Mouse (Mus musculus) skeletal muscle tissue, adult 2 months (tissue): ENCODE data around the gene Fzd7.
"Not testable (repeated sequence)": the region's sequence is repeated elsewhere in the genome, so short reads cannot be mapped to it uniquely, and the experiment has no call there.

ENCODE experiments used
- DNase-seq: peaks from one replicate; pipeline ENCODE4 v3.0.0-alpha.2; 2012; ENCODE audit warnings: low read depth, low spot score

Fzd7 gene

GRCm38 (mm10) chr1:59482331-59482695 is at the start of gene Fzd7:
Fzd7 (plus strand) TSS chr1:59482424.
- DNase-seq: peak; percentile 81

GRCm38 (mm10) chr1:59433296-59433695 is 48.9 kb upstream of the Fzd7 start:
- no peak for DNase-seq

GRCm38 (mm10) chr1:59434071-59434470 is 48.2 kb upstream of the Fzd7 start:
- DNase-seq: peak; percentile 54

GRCm38 (mm10) chr1:59435270-59435669 is 47.0 kb upstream of the Fzd7 start:
- DNase-seq: no peak

GRCm38 (mm10) chr1:59436321-59436720 is 45.9 kb upstream of the Fzd7 start:
- no peak for DNase-seq

GRCm38 (mm10) chr1:59437927-59438326 is 44.3 kb upstream of the Fzd7 start:
- DNase-seq: no peak

- no peak for DNase-seq
Observed at GRCm38 (mm10) chr1:59438330-59438729, 43.9 kb upstream of the Fzd7 start.

- DNase-seq: no peak
Observed at GRCm38 (mm10) chr1:59439252-59439651, 43.0 kb upstream of the Fzd7 start.

- no peak for DNase-seq
Observed at GRCm38 (mm10) chr1:59439941-59440340, 42.3 kb upstream of the Fzd7 start.

GRCm38 (mm10) chr1:59442721-59443120 is 39.5 kb upstream of the Fzd7 start:
- DNase-seq: not testable (repeated sequence)

- DNase-seq: no peak
Observed at GRCm38 (mm10) chr1:59444127-59444660, 38.0 kb upstream of the Fzd7 start.

- no peak for DNase-seq
Observed at GRCm38 (mm10) chr1:59445242-59445641, 37.0 kb upstream of the Fzd7 start.

- DNase-seq: no peak
Observed at GRCm38 (mm10) chr1:59448497-59449270, 33.5 kb upstream of the Fzd7 start.

GRCm38 (mm10) chr1:59449423-59449822 is 32.8 kb upstream of the Fzd7 start:
- no peak for DNase-seq

GRCm38 (mm10) chr1:59450896-59451295 is 31.3 kb upstream of the Fzd7 start:
- no peak for DNase-seq

- no peak for DNase-seq
Observed at GRCm38 (mm10) chr1:59451584-59451983, 30.6 kb upstream of the Fzd7 start.

- DNase-seq: no peak
Observed at GRCm38 (mm10) chr1:59456825-59457224, 25.4 kb upstream of the Fzd7 start.

- no peak for DNase-seq
Observed at GRCm38 (mm10) chr1:59457873-59458272, 24.4 kb upstream of the Fzd7 start.

GRCm38 (mm10) chr1:59458886-59459285 is 23.3 kb upstream of the Fzd7 start:
- DNase-seq: peak; percentile 76

- DNase-seq: no peak
Observed at GRCm38 (mm10) chr1:59464696-59465639, 17.3 kb upstream of the Fzd7 start.

GRCm38 (mm10) chr1:59465640-59466008 is 16.6 kb upstream of the Fzd7 start:
- no peak for DNase-seq

GRCm38 (mm10) chr1:59469170-59469569 is 13.1 kb upstream of the Fzd7 start:
- DNase-seq: no peak
